Mouse (Mus musculus): ENCODE data around the gene Myct1.

The Myct1 gene

DNA sequence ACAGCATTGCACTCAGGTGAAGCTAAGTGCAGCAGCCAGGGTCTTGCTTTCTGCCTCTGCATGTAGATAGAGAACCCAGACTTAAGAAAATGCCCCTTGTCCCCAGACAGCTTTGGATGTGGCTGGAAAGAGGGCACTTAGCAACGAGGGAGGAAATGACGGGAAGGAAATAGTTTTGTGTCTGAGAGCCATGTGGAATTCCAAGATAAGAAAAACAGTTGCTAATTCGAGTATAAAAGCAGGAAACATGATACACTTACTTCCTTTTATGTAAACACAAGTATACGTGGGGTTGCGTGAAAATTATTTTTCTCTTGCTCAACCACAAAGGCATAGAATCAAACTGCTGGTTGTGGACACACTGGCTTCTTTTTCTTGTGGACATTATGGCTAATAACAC, at the start of gene Myct1:
Gene Myct1 (plus strand): TSS at position 312 of the 400 bp plus-strand sequence.
- in situ Hi-C loops (cut with MboI; ENCODE audit: unreplicated experiment in 2 of 2): loop anchor here in 1 of 2 experiments (5.0 kb wide), 1 partner anchor 244 kb away; no protein-coding TSS in a partner anchor

DNA sequence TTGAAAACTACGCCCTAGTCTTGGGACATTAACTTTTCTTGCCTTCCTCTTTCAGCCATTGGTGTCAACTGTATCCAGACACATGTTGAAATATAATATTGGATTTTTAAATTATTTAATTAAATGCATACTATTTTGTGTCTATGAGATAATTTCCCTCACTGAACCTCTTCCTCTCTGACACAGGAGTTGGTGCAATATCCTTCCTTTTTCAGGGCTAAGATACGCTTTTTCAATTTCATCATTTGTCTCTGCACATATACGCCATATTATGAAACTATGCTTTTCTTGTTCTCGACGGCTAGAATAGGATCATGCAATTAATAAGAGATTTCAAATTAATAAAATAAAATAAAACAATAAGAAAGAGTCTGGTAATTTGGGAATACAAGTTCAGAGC, 47.1 kb upstream of the Myct1 start:
- in situ Hi-C loops (cut with MboI; ENCODE audit: unreplicated experiment in 2 of 2): no loop called here

- in situ Hi-C loops (cut with MboI; ENCODE audit: unreplicated experiment in 2 of 2): no loop called here
These were observed 45.8 kb upstream of the Myct1 start for GRCm38 (mm10) chr10:5547769-5548168.

DNA sequence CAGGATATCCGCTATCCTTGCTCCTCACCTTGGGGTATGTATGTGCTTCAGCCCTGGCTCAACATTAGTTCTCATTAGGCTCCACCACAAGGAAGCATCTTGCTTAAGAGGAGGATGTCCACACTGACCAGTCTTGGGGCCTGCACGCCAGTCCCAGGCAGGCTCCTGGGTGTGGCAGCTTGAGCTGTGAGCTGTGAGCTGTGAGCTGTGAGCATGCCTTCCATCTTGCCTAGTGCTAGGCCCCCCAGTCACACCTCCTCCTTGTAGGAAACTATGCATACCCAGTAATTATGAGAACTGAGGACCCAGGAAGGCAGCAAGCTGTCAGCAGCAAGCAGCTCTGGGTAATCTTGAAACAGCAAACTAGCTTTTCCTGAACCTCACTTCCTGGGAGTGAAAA, 44.9 kb upstream of the Myct1 start:
- in situ Hi-C loops (cut with MboI; ENCODE audit: unreplicated experiment in 2 of 2): no loop called here

GRCm38 (mm10) chr10:5549871-5550167, 43.8 kb upstream of the Myct1 start:
- in situ Hi-C loops (cut with MboI; ENCODE audit: unreplicated experiment in 2 of 2): no loop called here

GRCm38 (mm10) chr10:5550168-5551021, 43.2 kb upstream of the Myct1 start:
- in situ Hi-C loops (cut with MboI; ENCODE audit: unreplicated experiment in 2 of 2): no loop called here

DNA sequence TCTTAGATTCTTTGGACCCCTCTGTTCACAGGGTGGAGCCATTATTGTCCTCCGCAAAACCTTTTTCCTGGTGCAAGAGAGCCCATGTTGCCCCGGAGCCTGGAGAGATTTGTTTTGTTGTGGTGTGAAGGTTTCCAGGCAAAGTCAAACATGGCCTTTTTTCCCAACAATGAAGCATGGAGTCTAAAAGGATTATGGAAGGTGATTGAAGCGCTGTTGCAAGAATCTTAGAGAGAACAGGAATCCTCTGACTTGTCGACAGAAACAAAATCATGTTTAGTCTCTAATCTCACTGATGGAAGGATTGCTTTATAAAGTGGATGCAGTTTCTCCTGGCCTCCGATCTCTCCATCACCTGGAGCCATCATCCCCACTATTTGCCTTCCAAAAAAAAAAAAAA, 42.2 kb upstream of the Myct1 start, which contains the start of gene Syne1:
Gene Syne1 (minus strand): TSS at position 101 of the 400 bp plus-strand sequence.
- in situ Hi-C loops (cut with MboI; ENCODE audit: unreplicated experiment in 2 of 2): no loop called here

DNA sequence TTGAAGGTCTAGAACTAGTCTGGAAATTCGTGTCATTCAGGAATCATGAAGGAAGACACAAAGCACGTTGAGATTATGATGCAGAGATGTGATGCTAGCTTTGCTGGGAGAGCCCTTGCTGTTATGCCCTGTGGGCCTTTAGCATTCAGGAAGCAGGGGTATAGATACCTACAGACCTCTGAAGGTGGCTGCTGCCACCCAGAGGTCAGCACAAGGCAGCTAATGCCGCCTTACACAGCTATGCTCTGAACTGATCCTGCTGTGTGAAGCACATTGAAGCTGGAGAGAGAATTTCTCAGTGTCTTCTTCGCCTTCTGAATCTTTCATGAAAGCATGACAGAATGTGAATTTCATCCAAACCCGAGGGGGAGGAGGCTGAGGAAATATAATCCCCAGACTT, 38.6 kb upstream of the Myct1 start:
- in situ Hi-C loops (cut with MboI; ENCODE audit: unreplicated experiment in 2 of 2): no loop called here

- in situ Hi-C loops (cut with MboI; ENCODE audit: unreplicated experiment in 2 of 2): no loop called here
These were observed 34.8 kb upstream of the Myct1 start for GRCm38 (mm10) chr10:5558808-5559207.

DNA sequence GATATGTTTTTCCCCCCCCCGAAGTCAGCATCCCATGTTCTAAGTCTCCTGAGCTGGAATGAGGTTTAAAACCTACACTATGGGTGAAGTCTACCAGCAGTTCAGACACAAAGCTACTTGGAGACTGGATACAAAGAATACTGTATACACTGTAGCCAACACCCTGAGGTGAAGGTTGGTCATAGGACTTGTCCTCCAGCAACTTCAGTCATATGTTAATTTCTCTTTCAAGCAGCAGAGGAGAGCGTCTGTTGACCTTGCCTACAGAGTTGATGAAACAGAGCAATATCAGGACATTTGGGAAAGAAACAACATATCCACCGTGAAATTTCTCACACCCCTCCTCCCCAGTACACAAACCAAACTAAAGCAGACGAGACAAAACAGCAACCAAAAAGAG, 33.0 kb upstream of the Myct1 start:
- in situ Hi-C loops (cut with MboI; ENCODE audit: unreplicated experiment in 2 of 2): no loop called here

GRCm38 (mm10) chr10:5561706-5562105, 31.9 kb upstream of the Myct1 start:
- in situ Hi-C loops (cut with MboI; ENCODE audit: unreplicated experiment in 2 of 2): no loop called here

GRCm38 (mm10) chr10:5568991-5569390, 24.6 kb upstream of the Myct1 start:
- in situ Hi-C loops (cut with MboI; ENCODE audit: unreplicated experiment in 2 of 2): no loop called here

- in situ Hi-C loops (cut with MboI; ENCODE audit: unreplicated experiment in 2 of 2): no loop called here
These were observed 23.5 kb upstream of the Myct1 start for GRCm38 (mm10) chr10:5570059-5570458.

- in situ Hi-C loops (cut with MboI; ENCODE audit: unreplicated experiment in 2 of 2): no loop called here
These were observed 22.2 kb upstream of the Myct1 start for GRCm38 (mm10) chr10:5571332-5571731.

DNA sequence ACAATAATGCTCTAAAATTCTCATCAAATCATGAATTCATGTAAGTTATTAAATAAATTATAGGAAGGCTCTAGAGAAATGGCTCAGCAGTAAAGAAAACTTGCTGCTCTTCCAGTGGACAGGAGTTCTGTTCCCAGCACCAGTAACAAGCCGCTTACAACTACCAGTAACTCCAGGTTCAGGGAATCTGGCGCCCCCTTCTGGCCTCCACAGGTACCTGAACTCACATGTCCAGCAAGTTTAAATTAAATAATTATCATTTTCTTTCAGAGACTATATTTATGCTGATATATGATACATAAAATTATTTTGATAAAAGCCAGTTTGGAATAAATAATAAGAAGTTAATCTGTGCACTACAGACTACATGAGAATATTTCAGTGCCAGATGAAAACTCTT, 20.2 kb upstream of the Myct1 start:
- in situ Hi-C loops (cut with MboI; ENCODE audit: unreplicated experiment in 2 of 2): no loop called here

DNA sequence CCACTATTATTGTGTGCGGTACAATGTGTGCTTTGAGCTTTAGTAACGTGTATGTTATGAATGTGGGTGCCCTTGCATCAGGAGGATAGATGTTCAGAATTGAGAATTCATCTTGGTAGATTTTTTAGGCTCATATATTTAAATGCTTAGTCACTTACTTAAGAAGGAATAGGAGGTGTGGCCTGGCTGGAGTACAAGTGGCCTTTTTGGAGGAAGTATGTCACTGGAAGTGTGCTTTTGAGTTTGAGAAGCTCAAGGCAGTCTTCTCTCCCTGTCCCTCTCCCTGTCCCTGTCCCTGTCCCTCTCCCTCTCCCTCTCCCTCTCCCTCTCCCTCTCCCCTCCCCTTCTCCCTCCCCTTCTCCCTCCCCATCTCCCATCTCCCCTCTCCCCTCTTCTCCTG, 2.5 kb upstream of the Myct1 start:
- in situ Hi-C loops (cut with MboI; ENCODE audit: unreplicated experiment in 2 of 2): loop anchor here in 1 of 2 experiments (5.0 kb wide), 1 partner anchor 246 kb away; no protein-coding TSS in a partner anchor

DNA sequence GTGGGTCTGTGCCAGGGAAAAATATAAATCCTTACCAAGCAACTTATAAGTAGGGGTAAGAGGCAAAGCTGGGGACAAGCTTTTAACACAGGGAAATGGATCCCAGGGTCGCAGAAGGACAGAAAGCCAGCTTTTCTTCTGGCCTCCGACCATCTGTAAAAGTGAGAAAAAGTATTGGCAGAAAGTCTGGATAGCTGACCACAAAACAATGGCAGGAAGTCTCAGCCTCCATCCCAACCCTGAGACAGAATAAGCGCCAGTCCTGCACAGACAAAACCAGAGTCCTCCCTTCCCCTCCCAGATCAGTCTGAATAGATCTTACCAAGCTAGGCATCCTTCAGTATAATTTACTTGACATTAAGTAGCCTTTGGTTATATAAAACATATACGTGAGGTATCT, 1.6 kb upstream of the Myct1 start:
- in situ Hi-C loops (cut with MboI; ENCODE audit: unreplicated experiment in 2 of 2): loop anchor here in 1 of 2 experiments (5.0 kb wide), 1 partner anchor 245 kb away; no protein-coding TSS in a partner anchor

GRCm38 (mm10) chr10:5594457-5594856, 882 bp downstream of the Myct1 start:
- in situ Hi-C loops (cut with MboI; ENCODE audit: unreplicated experiment in 2 of 2): loop anchor here in 1 of 2 experiments (5.0 kb wide), 1 partner anchor 243 kb away; no protein-coding TSS in a partner anchor

GRCm38 (mm10) chr10:5596559-5596958, 3.0 kb downstream of the Myct1 start:
- in situ Hi-C loops (cut with MboI; ENCODE audit: unreplicated experiment in 2 of 2): loop anchor here (5.0 kb wide), 2 partner anchors 191 to 196 kb away; no protein-coding TSS in a partner anchor

DNA sequence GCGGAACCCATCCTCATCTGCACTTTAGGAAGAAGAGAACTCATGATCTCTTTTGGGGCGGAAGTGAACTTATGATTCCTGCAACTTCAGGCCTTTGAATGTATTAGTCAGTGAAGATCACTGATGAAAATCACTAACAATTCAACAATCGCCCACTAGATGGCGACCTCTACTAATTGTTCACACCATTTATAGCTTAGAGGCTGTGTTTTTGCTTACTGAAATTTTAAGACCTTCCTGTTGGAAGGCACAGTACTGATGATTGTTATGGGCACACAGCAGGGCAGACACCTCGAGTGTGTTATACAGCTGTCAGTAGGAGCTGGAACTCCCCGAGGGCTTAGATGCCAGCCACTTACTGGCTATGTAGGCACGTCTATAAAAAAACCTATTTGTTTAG, 6.5 kb downstream of the Myct1 start:
- in situ Hi-C loops (cut with MboI; ENCODE audit: unreplicated experiment in 2 of 2): loop anchor here in 1 of 2 experiments (5.0 kb wide), 1 partner anchor 242 kb away; no protein-coding TSS in a partner anchor

- in situ Hi-C loops (cut with MboI; ENCODE audit: unreplicated experiment in 2 of 2): loop anchor here in 1 of 2 experiments (5.0 kb wide), 1 partner anchor 239 kb away; no protein-coding TSS in a partner anchor
These were observed 9.9 kb downstream of the Myct1 start for GRCm38 (mm10) chr10:5603512-5603911.

GRCm38 (mm10) chr10:5604371-5604770, 10.8 kb downstream of the Myct1 start:
- in situ Hi-C loops (cut with MboI; ENCODE audit: unreplicated experiment in 2 of 2): loop anchor here in 1 of 2 experiments (5.0 kb wide), 1 partner anchor 238 kb away; no protein-coding TSS in a partner anchor
